Mouse (Mus musculus) kidney, adult 18-20 months (tissue): ENCODE data around the gene C1qb.

ENCODE experiments used
- DNase-seq: peaks from one replicate; pipeline ENCODE4 v3.0.0; 2021

C1qb gene

GRCm38 (mm10) chr4:136893691-136894543, 7.9 kb upstream of the C1qb start:
- DNase-seq: peak; percentile 32

DNA sequence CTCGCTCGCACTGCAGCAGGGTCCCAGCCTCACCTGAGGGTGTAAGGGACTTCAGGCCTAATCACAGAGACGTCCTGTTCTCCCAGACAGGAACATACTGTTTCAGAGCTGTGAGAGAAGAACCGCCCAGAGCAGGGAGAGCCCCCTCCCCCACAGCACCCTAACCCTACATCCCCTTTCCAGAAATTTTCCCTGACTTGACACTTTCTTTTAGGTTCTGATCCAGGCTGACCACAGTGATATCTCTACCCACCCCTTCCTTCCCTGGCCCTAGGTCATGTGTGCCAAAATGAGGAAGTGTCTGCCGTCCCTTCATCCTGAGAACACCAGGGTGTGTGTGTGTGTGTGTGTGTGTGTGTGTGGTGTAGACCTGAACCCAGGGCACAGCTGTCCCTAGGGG, 6.8 kb upstream of the C1qb start, which contains the start of gene C1qc:
Gene C1qc, minus strand, starts transcription at position 255 of the 400 bp plus-strand sequence.
- no peak for DNase-seq

- DNase-seq: no peak
Measured at GRCm38 (mm10) chr4:136892371-136892770, 6.4 kb upstream of the C1qb start.

GRCm38 (mm10) chr4:136891115-136891514, 5.1 kb upstream of the C1qb start:
- no peak for DNase-seq

GRCm38 (mm10) chr4:136889981-136890380, 4.0 kb upstream of the C1qb start:
- DNase-seq: no peak

- DNase-seq: no peak
Measured at GRCm38 (mm10) chr4:136887714-136888113, 1.7 kb upstream of the C1qb start.

- DNase-seq: peak; percentile 18
Measured at GRCm38 (mm10) chr4:136878601-136879000, 7.4 kb downstream of the C1qb start.

DNA sequence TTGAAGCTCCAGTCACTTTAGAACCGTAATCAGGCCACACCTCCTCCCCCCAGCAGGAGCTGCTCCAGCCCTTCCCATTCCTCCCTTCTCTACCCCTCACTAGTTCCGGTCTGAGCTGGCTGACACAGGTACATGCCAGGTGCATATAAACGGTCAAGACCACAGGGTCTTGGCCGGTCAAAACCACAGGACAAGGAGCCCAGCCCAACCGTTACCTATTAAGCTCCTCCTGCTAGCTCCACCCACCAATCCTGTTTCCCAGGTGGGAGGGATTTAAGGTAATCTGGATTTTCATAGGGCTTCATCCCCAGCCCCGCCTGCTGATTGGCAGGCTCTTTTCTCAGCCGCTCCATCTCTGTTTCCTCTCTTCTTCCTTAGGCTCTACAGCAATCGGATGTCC, 7.8 kb downstream of the C1qb start:
- no peak for DNase-seq

DNA sequence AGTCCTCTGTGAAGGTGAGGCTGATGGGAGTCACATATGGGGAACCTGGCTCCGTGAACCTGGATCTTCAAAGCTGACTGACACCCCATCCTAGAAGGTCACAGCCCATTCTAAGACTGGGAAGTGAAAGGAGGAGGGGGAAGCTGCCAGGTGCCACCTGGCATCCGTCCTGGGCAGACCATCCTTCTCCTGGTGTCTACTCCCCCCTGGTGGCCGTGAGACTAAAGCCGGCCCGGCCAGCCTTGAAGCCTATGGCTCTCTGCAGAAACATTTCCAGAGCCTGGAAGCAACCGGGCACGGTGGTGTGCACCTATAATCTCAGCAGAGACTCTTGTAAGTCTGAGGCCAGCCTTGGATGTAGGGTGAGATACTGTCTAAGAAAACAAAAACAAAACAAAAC, 9.0 kb downstream of the C1qb start:
- peak; percentile 55 for DNase-seq

DNA sequence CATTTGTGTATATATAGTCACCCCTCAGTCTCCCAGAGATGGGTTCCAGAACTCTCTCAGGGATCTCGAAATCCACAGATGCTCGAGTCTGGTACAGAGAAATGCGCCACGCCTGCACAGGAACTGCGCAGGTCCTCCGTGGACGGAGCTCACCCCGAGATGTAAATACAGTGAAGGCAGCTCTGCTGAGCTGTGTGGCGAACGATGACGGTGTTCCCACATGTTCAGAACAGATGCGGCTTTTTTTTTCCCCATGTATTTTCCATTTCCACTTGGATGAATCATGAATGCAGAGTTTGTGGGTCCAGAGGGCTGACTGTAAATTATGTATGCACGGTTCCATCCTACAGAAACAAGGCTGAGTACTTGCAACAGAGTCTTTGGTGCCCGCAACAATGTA, 11.0 kb downstream of the C1qb start:
- no peak for DNase-seq

- no peak for DNase-seq
Measured at GRCm38 (mm10) chr4:136868371-136868770, 17.6 kb downstream of the C1qb start.

DNA sequence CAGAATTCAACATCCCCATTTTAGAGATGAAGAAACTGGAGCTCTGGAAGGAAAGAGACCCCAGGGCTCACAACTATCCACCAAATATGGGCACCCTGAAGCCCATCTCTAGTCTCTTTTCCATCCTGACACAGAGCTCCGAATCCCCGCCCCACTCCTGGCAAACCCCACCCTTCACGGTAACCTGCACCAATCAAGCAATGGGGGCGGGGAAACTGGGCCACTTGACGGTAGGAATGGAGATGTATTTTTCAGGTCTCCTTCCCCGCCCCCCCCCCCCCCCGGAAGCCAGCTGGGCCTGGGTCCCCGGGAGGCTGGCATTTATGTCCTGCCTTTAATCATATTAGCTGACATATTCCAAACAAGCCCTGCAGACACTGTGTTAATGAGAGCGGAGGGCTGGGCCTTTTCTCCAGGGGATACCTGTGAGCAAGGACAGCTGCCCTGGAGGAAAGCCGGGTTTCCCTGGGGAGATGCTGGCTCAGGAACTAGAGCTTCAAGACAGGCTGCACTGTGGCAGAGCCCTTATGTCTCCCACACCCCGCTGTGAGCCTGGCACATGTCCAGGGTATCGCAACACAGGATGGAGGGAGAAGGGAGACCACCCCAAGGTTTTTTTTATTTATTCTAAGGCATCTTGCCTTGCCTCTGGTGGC, 18.2 kb downstream of the C1qb start:
- no peak for DNase-seq

- DNase-seq: no peak
Measured at GRCm38 (mm10) chr4:136865531-136865930, 20.5 kb downstream of the C1qb start.

DNA sequence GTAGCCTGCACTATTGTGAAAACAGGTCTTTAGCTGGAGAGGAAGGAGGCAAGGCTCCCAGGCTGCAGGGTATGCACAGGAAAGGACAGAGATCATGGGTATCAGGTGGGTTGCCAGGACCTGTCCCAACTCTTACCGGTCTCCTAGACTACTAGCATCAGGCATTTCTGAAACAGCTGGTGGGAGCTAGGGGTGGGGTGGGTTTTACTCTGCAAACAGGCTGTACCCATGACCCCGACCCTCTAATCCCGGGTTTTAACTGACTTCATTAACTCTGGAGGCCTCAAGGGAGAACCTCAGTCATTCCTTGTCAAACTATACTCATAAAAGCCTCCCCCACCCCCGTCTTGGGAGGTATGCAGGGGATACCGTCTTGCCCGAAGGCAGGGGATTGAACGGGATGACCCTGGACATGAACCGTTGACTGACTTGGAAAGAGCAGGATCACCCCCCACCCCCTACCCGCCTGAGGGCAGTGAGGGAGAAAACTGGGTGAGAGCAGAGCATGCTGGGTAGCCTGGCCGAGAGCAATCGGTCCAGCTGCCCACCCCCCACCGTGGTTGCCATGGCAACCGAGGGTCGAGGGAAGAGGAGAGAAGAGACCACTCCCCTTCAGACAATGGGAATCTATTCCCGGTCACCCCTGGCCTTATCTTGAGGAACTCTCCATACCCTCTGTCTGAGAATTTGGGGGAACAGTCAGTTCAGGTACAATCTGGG, 21.1 kb downstream of the C1qb start:
- DNase-seq: no peak

DNA sequence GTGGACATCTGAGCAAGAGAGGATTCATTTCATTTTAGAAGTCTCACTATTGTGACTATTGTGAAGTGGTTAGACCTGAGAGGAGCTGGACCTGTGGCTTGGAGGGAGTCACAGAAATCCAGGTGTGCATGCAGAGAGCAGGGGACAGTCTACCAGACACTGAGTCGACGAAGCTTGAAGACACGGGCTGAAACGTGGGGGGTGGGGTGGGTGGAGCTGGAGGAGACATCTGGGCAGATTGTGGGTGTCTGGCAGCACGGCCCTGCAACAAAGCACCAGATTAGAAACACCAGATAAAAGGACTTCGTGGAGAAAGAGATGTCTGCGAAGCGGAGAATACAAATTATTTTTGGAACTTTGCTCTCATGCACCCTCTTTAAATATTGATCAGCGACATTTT, 22.5 kb downstream of the C1qb start:
- DNase-seq: no peak

GRCm38 (mm10) chr4:136862411-136862810, 23.6 kb downstream of the C1qb start:
- DNase-seq: no peak

GRCm38 (mm10) chr4:136861806-136862205, 24.2 kb downstream of the C1qb start:
- DNase-seq: no peak

GRCm38 (mm10) chr4:136860022-136860421, 26.0 kb downstream of the C1qb start:
- DNase-seq: no peak

DNA sequence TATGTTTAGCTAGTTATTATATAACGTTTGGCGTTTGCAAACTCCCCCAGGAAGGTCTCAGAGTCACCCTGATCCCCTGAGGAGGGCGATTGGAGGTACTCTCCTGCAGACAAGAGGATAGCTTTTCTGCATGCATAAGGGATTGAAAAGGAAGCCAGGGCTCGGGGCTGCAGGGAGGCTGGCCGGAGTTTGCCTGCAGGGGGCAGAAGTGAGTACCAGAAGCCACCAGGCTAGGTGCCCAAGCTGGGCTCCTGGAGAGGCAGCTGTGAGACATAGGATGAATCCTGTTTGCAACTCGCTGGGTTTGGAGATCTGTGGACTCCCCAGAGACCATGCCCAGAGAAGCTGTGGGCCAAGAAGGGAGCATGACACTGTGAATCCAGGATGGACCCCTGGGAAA, 30.9 kb downstream of the C1qb start:
- DNase-seq: peak; percentile 9

DNA sequence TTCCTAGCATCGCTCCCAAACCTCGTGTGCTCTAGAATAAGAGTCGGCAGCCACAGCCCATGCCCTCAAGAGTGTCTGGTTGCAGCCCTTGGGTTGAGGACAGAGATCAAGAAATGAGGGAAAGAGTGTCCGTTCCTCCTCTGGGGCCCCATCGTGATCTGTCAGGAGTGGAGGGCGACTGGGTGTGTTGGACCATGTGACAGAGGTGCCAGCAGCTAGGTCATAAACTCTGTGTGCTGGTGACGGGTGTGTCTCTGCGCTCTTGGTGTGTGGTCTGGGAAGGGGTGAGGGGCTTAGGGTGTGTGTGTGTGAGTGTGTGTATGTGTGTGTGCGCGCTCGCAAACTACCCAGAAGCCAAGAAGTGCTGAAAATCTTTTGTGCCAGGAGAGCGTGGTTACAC, 33.0 kb downstream of the C1qb start:
- no peak for DNase-seq

DNA sequence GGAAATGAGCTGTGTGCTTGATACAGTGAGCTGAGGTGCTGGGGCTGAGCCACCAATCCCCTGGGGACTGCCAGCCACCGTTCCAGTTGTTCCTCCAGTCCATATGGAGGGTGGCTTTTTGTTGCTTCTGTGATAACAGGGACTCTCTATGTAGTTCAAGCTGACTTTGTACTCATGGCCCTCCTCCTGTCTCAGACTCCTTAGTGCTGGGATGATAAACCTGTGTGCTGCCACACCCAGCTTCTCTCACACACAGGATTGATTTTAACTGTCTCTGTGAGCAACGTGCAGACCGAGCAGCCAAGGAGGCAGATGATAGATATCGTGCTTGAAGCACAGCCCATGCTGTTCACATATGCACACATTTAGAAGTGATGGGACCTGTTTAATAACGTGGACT, 33.9 kb downstream of the C1qb start:
- DNase-seq: no peak

- DNase-seq: no peak
Measured at GRCm38 (mm10) chr4:136848565-136848964, 37.4 kb downstream of the C1qb start.

GRCm38 (mm10) chr4:136847166-136847565, 38.8 kb downstream of the C1qb start:
- DNase-seq: no peak

- DNase-seq: no peak
Measured at GRCm38 (mm10) chr4:136842802-136843201, 43.2 kb downstream of the C1qb start.
